Mouse (Mus musculus): ENCODE data around the gene Fbp2. TPM values are rescaled to one million over a fixed set of nuclear protein-coding genes. Genes with fewer than 3 reads are reported as not detected.
"Not testable (repeated sequence)": the region's sequence is repeated elsewhere in the genome, so short reads cannot be mapped to it uniquely, and the experiment has no call there.

Gene Fbp2
- polyA plus RNA-seq, 1 experiment from 2014 or later = 14.3 TPM

DNA sequence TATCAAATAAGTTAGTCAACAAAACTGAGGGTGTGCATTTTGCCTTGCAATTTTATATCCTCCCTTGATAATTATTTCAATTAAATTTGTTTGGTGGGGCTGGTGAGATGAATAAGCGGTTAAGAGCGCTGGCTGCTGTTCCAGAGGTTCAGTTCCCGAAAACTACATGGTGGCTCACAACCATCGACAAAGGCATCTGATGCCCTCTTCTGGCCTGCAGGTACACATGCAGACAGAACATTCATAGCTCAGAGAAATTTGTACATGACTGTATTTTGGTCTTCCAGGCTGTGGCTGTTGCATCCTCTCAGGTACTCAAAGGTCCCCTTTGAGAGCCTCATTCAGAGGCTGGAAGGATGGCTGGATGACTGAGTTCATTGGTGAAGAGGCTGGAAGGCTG, 1.8 kb upstream of the Fbp2 start:
- no peak overlapping the region for H3K4me2 ChIP-seq
- H3K4me1 ChIP-seq = peaks cover 16% of the 10 kb centered on the region
- no peaks in the 10 kb centered on the region for H3K9me3 ChIP-seq (replicated peaks)
- no peak overlapping the region for H3K27ac ChIP-seq
- H3K27me3 ChIP-seq = no peaks in the 10 kb centered on the region
- no peak overlapping the region for H3K9ac ChIP-seq
- no peak for ATAC-seq (replicated peaks; ENCODE audit: low FRiP score)
- no peak overlapping the region for H3K4me3 ChIP-seq (replicated peaks)
- no peaks in the 10 kb centered on the region for H3K36me3 ChIP-seq
- WGBS = 86% methylated on average over 4 of the region's 4 CpGs

DNA sequence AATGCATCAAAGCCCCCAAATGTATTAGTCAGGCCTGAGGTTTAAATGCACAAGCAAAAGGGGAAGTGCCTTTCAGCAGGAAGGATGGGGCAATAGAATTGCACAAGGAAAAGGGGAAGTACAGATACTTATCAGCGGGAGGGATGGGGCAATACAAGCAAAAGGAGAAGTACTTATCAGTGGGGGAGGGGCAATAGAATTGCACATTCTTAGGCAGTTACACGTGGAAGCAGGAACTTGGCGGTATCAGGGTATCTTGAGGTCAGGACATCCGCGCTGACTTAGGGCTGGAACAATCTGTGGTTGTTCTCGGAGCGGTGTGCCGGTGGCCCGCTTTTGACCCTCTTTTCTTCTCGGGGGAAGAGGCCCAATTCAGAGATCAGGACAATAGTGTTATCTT, 1.0 kb upstream of the Fbp2 start:
- H3K36me3 ChIP-seq; H3K27ac ChIP-seq; H3K9ac ChIP-seq; H3K27me3 ChIP-seq; ATAC-seq (replicated peaks; ENCODE audit: low FRiP score); H3K4me3 ChIP-seq (replicated peaks); H3K4me2 ChIP-seq; H3K9me3 ChIP-seq (replicated peaks): not testable (repeated sequence)
- 79% methylated on average over 10 of the region's 10 CpGs for WGBS
- peaks cover 14% of the 10 kb centered on the region for H3K4me1 ChIP-seq

DNA sequence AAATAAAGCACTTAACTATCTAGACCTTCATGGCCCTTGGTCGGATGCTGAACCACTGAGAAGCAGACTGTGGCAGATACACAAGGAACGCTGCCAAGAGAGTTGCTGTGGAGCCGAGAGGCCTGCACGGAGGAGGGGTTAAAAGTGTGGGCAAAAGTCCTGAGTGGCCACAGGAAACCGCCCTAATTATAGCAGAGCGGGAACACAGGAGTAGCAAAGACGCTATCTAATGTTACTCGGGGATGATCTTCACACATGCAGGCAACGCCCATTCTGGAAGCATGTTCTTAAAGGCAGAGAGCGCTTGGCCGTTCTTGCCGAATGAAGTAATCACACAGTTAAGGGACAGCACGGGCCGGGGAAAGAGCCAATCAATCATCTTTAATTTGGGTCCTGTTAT, 1.4 kb downstream of the Fbp2 start:
- no peaks in the 10 kb centered on the region for H3K9me3 ChIP-seq (replicated peaks)
- H3K36me3 ChIP-seq = no peaks in the 10 kb centered on the region
- H3K4me3 ChIP-seq (replicated peaks) = no peak overlapping the region
- H3K4me2 ChIP-seq = no peak overlapping the region
- H3K9ac ChIP-seq = no peak overlapping the region
- ATAC-seq (replicated peaks; ENCODE audit: low FRiP score) = no peak
- H3K27me3 ChIP-seq = no peaks in the 10 kb centered on the region
- peaks cover 8% of the 10 kb centered on the region; the same call in 1 of the 2 replicates for H3K4me1 ChIP-seq
- no peak overlapping the region for H3K27ac ChIP-seq
- 83% methylated on average over 14 of the region's 14 CpGs for whole genome bisulfite sequencing

DNA sequence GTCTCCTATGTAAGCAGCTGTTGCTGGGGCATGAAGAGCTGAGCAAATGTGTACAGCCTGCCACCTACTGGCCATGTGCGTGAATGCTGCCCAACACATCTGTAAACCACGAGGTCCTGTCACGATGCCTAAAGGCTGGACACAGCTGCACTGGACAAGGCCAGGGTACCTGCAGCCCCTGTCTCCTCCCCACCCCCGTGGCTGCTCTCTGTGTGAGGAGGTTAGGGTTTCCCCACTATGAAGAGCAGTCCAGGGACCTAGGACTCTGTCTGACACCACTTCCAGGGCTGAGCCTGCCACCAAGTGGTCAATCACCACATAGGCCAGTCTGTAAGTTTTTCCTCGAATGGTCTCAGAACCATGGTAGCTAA, 1.9 kb downstream of the Fbp2 start:
- no peaks in the 10 kb centered on the region for H3K36me3 ChIP-seq
- 3% methylated on average over 5 of the region's 5 CpGs for WGBS
- H3K9me3 ChIP-seq (replicated peaks) = no peaks in the 10 kb centered on the region
- ATAC-seq (replicated peaks; ENCODE audit: low FRiP score) = peak; percentile 94
- H3K4me1 ChIP-seq = peaks cover 8% of the 10 kb centered on the region; the same call in 1 of the 2 replicates
- no peak overlapping the region; the same call in 1 of the 2 replicates for H3K9ac ChIP-seq
- no peak overlapping the region for H3K27ac ChIP-seq
- no peaks in the 10 kb centered on the region for H3K27me3 ChIP-seq
- H3K4me3 ChIP-seq (replicated peaks) = peak overlapping the region; percentile 35
- H3K4me2 ChIP-seq = peak overlapping the region; percentile 59

DNA sequence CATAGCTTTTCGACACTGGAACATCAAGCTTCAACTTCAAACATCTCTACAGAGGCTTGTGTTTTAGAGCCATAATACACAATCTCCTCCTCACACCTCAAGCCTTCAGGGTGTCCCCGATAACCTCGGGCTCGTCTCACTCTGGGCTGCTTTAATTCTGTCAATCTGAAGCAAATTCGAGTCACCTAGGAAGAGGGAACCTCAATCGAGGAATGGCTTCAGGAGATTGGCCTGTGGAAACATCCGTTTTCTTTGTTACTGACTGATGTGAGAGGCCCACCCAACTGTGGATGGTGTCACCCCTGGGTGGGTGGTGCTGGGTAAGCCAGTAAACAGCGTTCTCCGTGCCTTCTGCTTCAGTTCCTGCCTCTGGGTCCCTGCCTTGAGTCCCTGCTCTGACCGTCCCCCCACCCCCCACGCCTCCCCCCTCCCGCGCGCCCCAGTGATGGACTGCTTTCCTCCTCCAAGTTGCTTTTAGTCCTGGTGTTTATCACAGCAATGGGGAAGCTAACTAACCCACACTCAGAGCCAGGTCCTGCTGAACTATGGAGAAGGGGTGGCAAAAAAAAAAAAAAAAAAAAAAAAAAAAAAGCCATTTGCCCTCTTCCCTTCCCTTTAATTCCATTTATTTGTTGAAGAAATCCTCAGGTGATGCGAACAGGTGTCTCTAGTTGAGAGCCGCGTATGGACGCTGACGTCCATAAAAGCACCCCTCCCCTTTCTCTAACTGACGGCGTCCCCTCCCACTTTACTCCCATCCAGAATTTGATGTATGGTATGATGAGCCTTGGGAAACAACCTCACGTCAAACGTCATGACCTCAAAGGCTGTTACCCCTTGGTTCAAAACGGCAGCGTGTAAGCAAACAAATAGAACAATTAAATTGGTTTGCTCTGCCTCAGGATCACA, 2.6 kb downstream of the Fbp2 start:
- H3K4me3 ChIP-seq (replicated peaks) = peak overlapping the region; percentile 35
- H3K4me1 ChIP-seq = peaks cover 8% of the 10 kb centered on the region; the same call in 1 of the 2 replicates
- H3K4me2 ChIP-seq = peak overlapping the region; percentile 59
- H3K27me3 ChIP-seq = no peaks in the 10 kb centered on the region
- ATAC-seq (replicated peaks; ENCODE audit: low FRiP score) = no peak
- no peaks in the 10 kb centered on the region for H3K9me3 ChIP-seq (replicated peaks)
- H3K9ac ChIP-seq = no peak overlapping the region; the same call in 1 of the 2 replicates
- no peak overlapping the region for H3K27ac ChIP-seq
- H3K36me3 ChIP-seq = no peaks in the 10 kb centered on the region
- WGBS = 29% methylated on average over 25 of the region's 25 CpGs

DNA sequence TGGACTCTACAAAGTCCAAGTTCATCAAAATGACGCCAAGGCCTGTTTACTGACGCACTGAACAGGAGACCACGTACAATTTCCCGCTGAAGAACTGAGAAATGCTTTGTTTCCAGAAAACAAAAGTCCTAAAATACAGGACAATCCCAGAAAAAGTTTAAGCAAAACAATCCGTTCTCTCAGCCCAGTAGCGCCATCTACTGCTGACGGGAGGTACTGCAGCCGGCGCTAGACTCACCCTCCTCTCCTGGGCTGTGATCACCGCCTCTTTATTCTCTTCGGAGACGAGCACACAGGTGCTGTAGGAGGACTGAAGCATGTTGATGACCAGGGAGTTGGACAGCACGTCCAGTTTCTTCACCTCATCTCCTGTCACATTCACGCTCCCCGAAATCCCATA, 3.6 kb downstream of the Fbp2 start:
- no peaks in the 10 kb centered on the region for H3K9me3 ChIP-seq (replicated peaks)
- no peaks in the 10 kb centered on the region for H3K27me3 ChIP-seq
- H3K4me1 ChIP-seq = peaks cover 8% of the 10 kb centered on the region; the same call in 1 of the 2 replicates
- 0 out of 2 replicates have a peak, but pooled peaks have one; percentile 16 for ATAC-seq (replicated peaks; ENCODE audit: low FRiP score)
- 11% methylated on average over 15 of the region's 15 CpGs for WGBS
- H3K36me3 ChIP-seq = no peaks in the 10 kb centered on the region
- no peak overlapping the region for H3K27ac ChIP-seq
- H3K9ac ChIP-seq = no peak overlapping the region
- H3K4me2 ChIP-seq = peak overlapping the region; percentile 33; the same call in 1 of the 2 replicates
- no peak overlapping the region for H3K4me3 ChIP-seq (replicated peaks)

DNA sequence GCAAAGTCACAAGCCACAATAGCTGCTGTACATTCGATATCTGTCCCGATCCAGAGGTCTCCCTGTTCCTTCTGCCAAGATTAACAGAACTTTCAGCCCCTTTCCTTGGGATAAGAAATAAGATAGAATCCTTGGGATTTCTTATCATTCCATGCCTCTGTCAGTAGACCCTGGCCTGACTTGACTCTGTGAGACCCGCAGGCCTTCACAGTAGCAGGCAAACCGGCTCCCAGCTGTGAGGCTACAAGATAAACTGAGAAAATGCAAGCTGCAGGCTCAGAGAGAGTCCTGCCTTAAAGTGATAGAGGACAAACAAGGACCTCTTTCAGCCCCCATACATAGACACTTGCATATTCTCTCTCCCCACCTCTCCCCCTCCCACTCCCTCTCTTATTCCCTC, 24.9 kb downstream of the Fbp2 start:
- H3K4me2 ChIP-seq = no peak overlapping the region
- no peaks in the 10 kb centered on the region for H3K36me3 ChIP-seq
- 46% methylated on average over 4 of the region's 4 CpGs for WGBS
- H3K4me1 ChIP-seq = no peaks in the 10 kb centered on the region
- H3K9me3 ChIP-seq (replicated peaks) = no peaks in the 10 kb centered on the region
- no peak for ATAC-seq (replicated peaks; ENCODE audit: low FRiP score)
- no peaks in the 10 kb centered on the region for H3K27me3 ChIP-seq
- H3K9ac ChIP-seq = no peak overlapping the region
- no peak overlapping the region for H3K4me3 ChIP-seq (replicated peaks)
- no peak overlapping the region for H3K27ac ChIP-seq

DNA sequence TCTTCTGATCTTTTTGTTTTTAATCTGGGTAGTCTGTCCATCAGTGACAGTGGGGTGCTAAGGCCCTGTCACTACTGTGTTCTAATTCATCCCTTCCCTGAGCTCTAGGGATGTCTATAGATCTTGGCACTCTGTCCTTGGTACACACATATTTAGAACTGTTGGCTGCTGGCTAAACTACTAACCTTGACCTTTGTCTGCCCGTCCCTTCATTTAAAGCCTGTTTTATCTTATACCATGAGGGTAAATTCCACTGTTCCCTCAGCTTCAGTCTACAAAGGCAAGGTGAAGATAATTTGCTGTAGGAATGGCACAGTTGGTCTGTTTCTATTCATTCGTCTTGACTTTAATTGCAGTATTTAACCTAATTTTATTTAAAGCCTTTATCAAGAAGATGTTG, 26.0 kb downstream of the Fbp2 start:
- no peaks in the 10 kb centered on the region for H3K4me1 ChIP-seq
- no peak for ATAC-seq (replicated peaks; ENCODE audit: low FRiP score)

DNA sequence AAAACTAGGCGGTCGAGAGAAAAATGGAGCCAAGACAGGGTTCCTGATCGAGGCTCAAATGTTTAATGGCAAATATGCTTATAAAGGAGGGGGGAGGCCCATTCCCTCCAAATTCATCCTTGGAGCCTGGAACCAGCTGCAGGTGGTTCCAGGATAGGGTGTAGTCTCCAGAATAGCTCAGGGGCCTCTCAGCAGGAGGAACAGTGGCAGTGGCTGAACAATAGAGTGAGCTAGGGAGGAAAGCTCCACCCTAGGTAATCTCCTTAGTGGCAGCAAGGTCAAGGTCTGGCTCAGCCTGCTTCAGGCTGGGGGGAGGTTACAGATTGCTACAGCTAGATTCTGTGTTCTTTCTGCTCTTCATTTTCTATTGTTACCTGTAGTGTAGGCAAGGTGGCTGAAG, 42.5 kb downstream of the Fbp2 start:
- not testable (repeated sequence) for H3K36me3 ChIP-seq; H3K4me2 ChIP-seq; H3K27ac ChIP-seq; H3K9ac ChIP-seq; H3K4me1 ChIP-seq; ATAC-seq (replicated peaks; ENCODE audit: low FRiP score); H3K4me3 ChIP-seq (replicated peaks); H3K9me3 ChIP-seq (replicated peaks); H3K27me3 ChIP-seq
- WGBS = 87% methylated on average over 3 of the region's 3 CpGs

More for the DNA sequence above, 26.0 kb downstream of the Fbp2 start:
- no peaks in the 10 kb centered on the region for H3K36me3 ChIP-seq
- no peaks in the 10 kb centered on the region for H3K9me3 ChIP-seq (replicated peaks)
- no peak overlapping the region for H3K4me2 ChIP-seq
- no peak overlapping the region for H3K9ac ChIP-seq
- no peak overlapping the region for H3K27ac ChIP-seq
- H3K4me3 ChIP-seq (replicated peaks) = no peak overlapping the region
- WGBS = 80% methylated on average over 2 of the region's 2 CpGs
- H3K27me3 ChIP-seq = no peaks in the 10 kb centered on the region

DNA sequence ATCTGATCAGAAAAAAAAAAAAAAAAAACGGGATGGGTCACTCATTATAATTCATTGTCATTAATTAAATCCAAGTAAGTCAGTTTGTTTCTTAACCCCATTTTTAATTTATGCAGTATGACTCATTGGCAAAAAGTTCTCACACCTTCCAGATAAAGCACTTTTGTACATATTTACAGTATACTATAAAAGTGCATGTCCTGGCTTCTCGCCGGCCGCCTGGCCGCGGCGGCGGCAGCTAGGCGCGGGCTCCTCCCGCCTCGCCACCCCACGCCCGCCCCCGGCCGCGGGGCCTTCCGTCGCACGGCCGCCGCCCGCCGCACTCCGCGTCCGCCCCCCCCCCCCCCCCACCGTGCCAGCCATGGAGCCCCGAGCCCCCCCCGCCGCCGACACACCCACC, 45.5 kb downstream of the Fbp2 start:
- Histone ChIP-seq H3K4me2 (peak overlapping the region; percentile 64), H3K27me3 (no peaks in the 10 kb centered on the region), H3K27ac (no peak overlapping the region), H3K9ac (no peak overlapping the region), H3K4me3 (replicated peaks) (peak overlapping the region; percentile 43), H3K9me3 (replicated peaks) (no peaks in the 10 kb centered on the region), H3K36me3 (no peaks in the 10 kb centered on the region), H3K4me1 (no peaks in the 10 kb centered on the region)
- ATAC-seq (replicated peaks; ENCODE audit: low FRiP score) = no peak
- 5% methylated on average over 32 of the region's 32 CpGs for WGBS

DNA sequence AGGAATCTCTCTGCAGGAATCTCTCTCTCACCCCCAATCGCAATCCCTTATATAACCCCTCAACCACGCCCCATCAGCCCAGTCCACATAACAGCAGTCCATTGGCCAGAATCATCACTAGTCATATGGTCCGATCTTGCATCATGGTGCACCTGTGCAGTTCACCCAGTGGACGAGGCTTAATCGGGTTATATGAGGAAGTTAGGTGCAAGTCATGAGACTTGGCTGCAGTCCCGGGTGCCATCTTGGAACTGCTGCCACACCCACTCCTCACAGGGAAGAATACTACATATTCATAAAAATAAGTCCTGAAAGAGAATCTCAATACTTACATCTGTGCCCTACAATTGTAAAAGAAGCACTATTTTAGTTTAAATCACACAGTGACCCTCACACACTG, 50.2 kb downstream of the Fbp2 start:
- H3K27me3 ChIP-seq; H3K4me1 ChIP-seq; H3K4me2 ChIP-seq; H3K9ac ChIP-seq; H3K4me3 ChIP-seq (replicated peaks); ATAC-seq (replicated peaks; ENCODE audit: low FRiP score); H3K27ac ChIP-seq; H3K36me3 ChIP-seq; H3K9me3 ChIP-seq (replicated peaks): not testable (repeated sequence)
- WGBS = 89% methylated on average over 6 of the region's 6 CpGs
